Mouse (Mus musculus) lung, postnatal 0 days (tissue): ENCODE data around the gene Mrpl27.

Experiments
- CTCF ChIP-seq: IDR thresholded peaks from 2 replicates; pipeline ENCODE4 v1.5.1; 2016; ENCODE audit warnings: antibody characterized with exemption, mild to moderate bottlenecking
- EP300 ChIP-seq: IDR thresholded peaks from 2 replicates; pipeline ENCODE4 v1.6.1; 2016; ENCODE audit warnings: antibody characterized with exemption, mild to moderate bottlenecking, control low read depth

- TF ChIP-seq CTCF (no peak), EP300 (no peak)
Measured at GRCm38 (mm10) chr11:94652973-94653372, 594 bp upstream of the Mrpl27 start.
